Mouse (Mus musculus) cerebral cortex, adult 2 months (tissue): ENCODE results near the gene Mtfp1.

ENCODE experiments used
- whole genome bisulfite sequencing: fragments of 180-500 bp; shearing (Covaris S2); methylation state at CpG from one replicate; pipeline ENCODE4 v1.1.7; 2018; 5-methylcytosine and 5-hydroxymethylcytosine counted together

The Mtfp1 gene

DNA sequence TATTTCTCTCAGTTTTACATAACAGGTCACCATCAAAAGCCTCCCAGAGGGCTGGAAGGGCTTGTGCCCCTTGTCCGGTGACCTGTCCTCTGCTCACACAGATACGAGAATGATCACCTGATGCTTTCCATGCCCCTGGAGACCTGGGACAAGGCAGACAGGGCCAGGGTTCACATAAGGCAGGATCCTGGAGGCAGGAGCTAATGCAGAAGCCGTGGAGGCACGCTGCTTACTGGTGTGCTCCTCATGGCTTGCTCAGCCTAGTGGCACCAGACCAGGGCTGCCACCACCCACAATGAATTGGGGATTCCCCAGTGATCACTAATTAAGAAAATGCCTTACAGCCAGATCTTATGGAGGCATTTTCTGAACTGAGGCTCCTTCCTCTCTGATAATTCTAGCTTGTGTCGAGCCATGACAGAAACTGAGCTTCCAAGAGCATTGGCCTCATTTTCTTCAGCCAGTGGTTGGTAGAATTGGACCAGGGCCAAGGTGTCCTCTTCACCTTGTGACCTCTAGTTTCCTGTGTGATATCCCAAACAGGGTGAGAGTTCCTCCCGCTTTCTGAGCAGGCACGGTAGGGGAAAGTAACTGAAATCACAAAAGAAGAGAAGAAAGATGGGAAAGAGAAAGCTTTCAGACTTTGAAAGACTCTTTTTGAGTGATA, 16.8 kb downstream of the Mtfp1 start:
- 84% methylated on average over 7 of the region's 7 CpGs for WGBS

DNA sequence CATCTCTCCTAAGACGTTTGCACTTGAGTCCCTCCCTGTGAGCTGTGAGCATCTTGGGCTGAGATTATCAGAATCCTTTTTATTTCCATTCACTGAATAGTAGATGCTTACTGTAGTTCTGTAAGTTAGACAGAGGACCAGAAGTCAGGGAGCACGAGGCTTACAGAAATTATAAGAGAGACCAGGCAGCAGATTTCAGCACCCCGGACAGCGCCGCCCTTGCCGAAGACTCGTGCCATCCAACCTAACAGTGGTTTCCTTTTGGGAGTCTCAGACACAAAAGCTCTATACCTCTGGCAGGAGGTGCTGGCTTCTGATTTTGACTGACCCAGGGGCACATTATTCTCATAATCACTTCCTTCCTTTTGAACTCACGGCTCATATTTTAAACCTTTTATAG, 18.6 kb downstream of the Mtfp1 start:
- 52% methylated on average over 8 of the region's 8 CpGs for WGBS

DNA sequence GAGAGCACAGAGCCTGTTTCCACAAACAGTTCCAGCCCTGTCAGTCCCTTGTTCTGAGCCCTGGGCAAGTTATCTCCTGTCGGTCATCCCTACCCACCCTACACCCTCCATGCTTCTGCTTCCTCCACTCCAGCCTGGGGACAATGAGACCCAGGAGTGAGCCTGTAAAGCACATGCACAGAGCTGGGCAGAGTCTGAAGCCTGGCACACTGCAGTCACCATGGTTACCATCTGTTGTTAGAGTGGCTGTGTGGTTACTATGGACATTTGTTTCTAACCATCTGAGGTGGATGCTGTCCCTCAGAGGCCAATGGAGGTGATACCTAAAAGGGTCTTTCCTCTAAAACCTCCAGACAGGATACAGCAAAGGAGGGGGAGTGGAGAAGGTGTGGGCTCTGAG, 25.6 kb downstream of the Mtfp1 start:
- 38% methylated on average over 1 of the region's 1 CpGs for WGBS

DNA sequence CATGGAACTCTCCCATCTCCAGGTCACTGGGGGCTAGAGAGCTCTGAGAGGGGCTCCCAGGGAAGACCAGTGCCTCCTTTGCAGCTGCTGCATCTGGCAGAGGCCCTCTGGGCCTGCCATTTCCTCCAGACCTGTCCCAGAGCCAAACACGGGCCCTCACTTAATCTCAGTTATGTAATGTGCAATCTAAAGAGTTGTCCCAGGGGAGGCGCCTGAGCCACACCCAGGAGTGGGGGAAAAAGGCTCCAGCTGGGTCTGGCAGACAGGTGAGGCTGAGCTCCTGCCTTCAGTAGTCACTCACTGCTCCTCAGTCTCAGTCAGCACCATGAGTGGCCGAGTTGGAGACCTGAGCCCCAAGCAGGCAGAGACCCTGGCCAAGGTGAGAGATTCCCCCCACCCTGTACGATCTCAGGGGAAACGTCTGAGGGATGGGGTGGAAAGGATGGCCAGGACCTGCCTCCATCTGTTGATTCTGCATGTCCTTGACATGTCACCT, 30.6 kb downstream of the Mtfp1 start, which contains the start of gene Sec14l3:
TSS of gene Sec14l3 (plus strand) at position 215 of the 496 bp plus-strand sequence.
- WGBS: 78% methylated on average over 5 of the region's 5 CpGs

DNA sequence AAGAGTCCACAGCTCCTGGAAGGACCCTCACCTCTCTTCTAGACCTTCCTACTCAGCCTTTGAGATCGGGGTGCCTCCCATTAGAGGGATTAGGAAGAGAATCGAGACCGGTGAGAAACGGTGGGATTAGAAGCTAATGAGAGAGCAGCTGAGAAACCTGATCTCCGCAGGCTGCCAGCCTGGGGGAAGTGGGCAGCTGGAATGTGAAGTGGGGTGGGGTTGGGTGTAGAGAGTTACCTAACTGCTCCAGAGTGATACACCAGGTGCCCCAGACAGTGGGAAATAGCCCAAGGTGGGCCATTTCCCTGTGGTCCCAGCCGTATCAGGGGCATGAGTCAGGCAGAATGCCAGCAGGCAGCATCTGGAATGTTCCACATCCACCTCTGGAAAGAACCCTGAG, 32.3 kb downstream of the Mtfp1 start:
- WGBS: 48% methylated on average over 6 of the region's 6 CpGs

DNA sequence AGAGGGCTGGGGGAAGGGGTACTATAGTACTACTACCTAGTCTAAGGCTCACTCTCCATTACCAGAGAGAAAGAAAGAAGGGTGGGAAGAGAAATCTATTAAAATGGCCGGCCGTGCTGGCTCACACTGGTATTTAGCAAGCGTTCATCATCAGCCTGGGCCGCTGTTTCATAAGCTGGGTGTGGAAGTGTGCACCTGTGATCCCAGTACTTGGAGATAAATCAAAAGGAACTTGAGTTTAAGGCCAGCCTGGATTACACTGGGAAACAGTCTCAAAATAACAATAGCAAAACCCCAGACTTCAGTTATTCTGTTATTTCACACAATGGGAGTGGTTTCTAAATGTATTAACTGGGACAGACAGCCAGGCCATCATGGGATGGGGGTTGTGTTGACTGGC, 32.7 kb downstream of the Mtfp1 start:
- 93% methylated on average over 4 of the region's 4 CpGs for WGBS

DNA sequence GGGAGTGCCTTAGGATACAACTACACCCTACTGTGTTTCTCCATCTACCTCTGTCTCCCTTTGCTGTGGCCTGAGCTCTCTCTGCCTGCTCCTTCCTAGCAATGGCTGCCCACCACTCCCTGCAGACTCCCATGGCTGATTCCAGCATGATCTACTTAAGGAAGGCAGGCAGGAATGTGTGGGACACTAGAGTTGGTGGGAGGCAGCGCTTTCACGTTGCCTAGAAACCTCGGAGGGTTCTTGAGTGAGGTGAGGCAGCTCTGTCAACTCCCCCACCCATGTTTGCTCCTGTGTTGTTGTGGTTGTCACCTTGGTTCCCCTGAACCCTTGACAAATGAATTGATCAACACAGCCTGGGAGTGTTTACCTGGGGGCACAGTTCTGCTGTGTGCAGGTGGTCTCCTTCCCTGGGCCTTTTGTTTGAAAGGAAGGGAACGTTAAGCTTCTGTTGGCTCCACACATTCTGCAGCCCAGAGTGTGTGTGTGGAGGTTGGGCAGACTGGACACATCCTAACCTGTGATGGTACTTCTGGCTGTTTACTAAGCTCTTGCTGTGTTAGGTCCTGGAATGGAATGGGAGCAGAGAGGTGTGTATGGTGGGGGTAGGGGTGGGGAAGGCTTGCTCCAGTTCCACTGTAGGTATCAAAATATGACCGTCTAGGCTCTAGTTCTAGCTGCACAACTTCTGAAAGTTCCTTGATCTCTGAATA, 34.2 kb downstream of the Mtfp1 start:
- 52% methylated on average over 5 of the region's 5 CpGs for WGBS

DNA sequence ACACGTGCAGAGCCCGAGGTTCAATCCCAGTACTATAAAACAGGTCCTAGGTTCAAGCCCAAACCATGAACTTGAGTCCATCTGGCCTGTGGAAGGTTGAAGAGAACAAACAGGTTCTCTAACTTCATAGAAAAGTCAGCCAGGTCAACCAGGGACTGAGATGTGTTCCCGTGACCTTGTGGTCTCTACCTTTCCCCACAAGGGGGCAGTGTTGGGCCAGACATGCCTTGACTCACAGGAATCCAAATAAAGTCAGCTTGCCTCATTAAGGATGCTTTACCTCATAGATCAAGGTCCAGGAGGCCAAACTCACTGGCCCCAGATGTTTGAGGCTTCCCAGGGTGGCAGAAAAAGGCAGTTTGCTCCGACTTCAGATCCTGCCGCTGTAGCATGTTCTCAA, 41.7 kb downstream of the Mtfp1 start:
- WGBS: 54% methylated on average over 5 of the region's 5 CpGs

DNA sequence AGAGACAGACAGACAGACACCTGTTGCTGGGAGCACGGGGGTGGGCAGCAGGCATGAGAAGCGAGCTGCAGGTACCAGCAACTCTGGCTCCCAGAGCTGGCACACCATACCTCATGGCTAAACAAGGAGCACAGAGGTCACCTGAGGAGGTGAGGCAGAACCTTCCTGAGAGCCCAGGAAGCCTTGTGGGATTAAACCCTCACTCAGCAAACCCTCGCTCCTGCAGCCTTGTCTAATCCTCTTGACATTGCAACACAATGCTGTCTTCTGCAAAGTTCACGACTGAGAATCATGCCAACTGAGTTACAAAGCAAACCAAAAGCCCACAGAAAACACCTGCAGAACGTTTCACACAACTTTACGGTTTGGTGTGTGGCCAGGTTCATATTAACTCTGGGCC, 46.8 kb downstream of the Mtfp1 start:
- WGBS: 88% methylated on average over 6 of the region's 6 CpGs

DNA sequence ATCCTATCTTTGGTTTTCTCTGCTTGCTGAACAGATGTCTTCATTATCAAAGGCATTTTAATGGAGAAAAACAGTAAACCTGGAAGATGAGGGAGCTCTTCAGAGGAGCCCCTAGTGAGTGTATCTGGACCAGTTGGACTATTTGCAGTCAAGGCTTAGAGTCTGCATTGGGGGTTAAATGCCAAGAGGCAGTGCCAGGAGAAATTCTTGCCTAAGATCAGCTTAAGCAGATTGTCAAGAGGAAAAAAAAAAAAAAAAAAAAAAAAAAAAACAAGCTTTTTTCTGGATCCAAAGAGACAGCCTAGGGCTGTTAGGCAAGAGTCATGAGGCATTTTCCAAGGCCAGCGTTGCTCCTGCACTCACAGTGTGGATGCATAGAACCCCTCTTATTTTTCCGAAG, 47.5 kb downstream of the Mtfp1 start:
- 80% methylated on average over 2 of the region's 2 CpGs for WGBS

DNA sequence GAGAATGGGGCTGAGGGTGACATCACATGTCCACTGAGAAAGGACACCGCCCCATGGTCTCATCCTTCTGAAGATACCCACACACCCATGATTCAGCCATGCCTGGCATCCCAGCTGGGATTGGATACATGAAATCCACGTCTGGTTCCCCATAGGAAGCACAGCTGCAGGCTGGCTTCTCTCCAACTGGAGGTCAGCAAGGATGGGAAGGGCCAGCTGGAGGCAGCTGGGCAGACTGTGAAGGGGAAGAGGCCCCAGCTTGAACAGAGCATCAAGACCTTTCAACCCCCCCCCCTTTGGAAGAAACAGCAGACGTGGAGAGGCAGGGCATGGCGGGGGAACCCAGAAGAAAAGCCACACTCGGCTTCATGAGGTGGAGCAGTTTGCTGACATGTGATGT, 48.7 kb downstream of the Mtfp1 start:
- whole genome bisulfite sequencing: 57% methylated on average over 5 of the region's 5 CpGs

DNA sequence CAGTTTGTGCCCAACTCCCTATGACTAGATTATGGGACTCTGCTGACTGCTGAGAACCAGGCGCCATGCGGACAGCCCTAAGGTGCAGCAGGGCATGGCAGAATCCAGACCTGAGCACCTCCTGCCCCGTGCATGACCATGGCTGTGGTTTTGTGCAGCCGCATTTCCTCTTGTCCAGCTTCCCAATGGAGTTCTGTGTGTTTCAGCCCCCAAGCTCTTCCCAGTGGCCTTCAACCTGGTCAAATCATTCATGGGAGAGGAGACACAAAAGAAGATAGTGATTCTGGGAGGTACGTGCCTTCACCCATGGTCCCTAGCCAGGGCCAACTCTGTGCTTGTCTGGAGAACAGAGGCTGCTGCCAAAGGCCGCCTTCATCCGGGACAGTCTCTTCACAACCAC, 52.2 kb downstream of the Mtfp1 start:
- WGBS: 95% methylated on average over 7 of the region's 7 CpGs
